Mouse (Mus musculus): ENCODE measurements around the gene Prrt2. TPM values are rescaled to one million over a fixed set of nuclear protein-coding genes. Genes with fewer than 3 reads are reported as not detected.

The Prrt2 gene
- polyA plus RNA-seq, 1 experiment from 2014 or later: 63.5 TPM

DNA sequence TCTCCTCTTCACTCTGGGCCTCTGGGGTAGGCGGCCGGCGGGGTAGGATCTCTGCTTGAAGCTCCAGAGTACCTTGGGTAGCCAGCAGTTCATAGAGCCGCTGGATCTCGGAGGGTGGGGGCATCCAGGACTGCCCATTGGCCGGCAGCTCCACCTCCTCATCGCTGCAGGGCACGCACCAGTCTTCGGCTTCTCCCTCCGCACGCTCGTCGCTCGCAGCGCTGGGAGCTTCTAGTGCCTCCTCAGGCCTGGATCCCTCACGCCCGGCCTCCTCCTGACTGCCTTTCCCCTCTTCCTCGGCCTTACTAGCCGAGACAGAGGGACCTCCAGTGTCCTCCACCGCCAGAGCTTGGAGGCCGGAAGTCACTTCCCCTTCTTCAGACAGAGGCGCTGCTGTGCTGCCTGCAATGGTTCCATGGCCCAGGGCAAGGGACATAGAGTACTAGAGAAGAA, 4.5 kb downstream of the Prrt2 start:
- WGBS: 0% methylated on average over 22 of the region's 22 CpGs
- peaks cover 44% of the 10 kb centered on the region for H3K4me1 ChIP-seq (ENCODE audit: control insufficient read depth, insufficient read depth, low read length)
- peak overlapping the region; percentile 83 for H3K9ac ChIP-seq (replicated peaks; ENCODE audit: low read depth, low read length)
- peaks cover 2% of the 10 kb centered on the region; the same call in 1 of the 2 replicates for H3K36me3 ChIP-seq (ENCODE audit: control insufficient read depth, insufficient read depth, low read length)
- no peaks in the 10 kb centered on the region for H3K9me3 ChIP-seq (ENCODE audit: control insufficient read depth, low read length)
- no peaks in the 10 kb centered on the region for H3K27me3 ChIP-seq (ENCODE audit: control insufficient read depth, insufficient read depth, low read length)
- peak overlapping the region; percentile 70 for H3K4me3 ChIP-seq (ENCODE audit: low read depth, low read length)
- H3K27ac ChIP-seq (ENCODE audit: low read depth, low read length): peak overlapping the region; percentile 94
- peak overlapping the region; percentile 98 for H3K4me2 ChIP-seq (ENCODE audit: low read depth, low read length)
- ATAC-seq (ENCODE audit: low read depth): peak; percentile 52

DNA sequence TGATC, 4.7 kb downstream of the Prrt2 start, which contains the start of gene Pagr1b:
Gene Pagr1b (minus strand): TSS at position 4 of the 5 bp plus-strand sequence.
- Histone ChIP-seq H3K27me3 (ENCODE audit: control insufficient read depth, insufficient read depth, low read length) (no peaks in the 10 kb centered on the region), H3K4me2 (ENCODE audit: low read depth, low read length) (peak within 1 kb of the TSS; percentile 98), H3K4me3 (ENCODE audit: low read depth, low read length) (peak within 1 kb of the TSS; percentile 70), H3K9me3 (ENCODE audit: control insufficient read depth, low read length) (no peaks in the 10 kb centered on the region), H3K36me3 (ENCODE audit: control insufficient read depth, insufficient read depth, low read length) (peaks cover 2% of the 10 kb centered on the region; the same call in 1 of the 2 replicates), H3K4me1 (ENCODE audit: control insufficient read depth, insufficient read depth, low read length) (peaks cover 42% of the 10 kb centered on the region), H3K27ac (ENCODE audit: low read depth, low read length) (peak within 1 kb of the TSS; percentile 94), H3K9ac (replicated peaks; ENCODE audit: low read depth, low read length) (peak within 1 kb of the TSS; percentile 83)
- ATAC-seq (ENCODE audit: low read depth): no peak

DNA sequence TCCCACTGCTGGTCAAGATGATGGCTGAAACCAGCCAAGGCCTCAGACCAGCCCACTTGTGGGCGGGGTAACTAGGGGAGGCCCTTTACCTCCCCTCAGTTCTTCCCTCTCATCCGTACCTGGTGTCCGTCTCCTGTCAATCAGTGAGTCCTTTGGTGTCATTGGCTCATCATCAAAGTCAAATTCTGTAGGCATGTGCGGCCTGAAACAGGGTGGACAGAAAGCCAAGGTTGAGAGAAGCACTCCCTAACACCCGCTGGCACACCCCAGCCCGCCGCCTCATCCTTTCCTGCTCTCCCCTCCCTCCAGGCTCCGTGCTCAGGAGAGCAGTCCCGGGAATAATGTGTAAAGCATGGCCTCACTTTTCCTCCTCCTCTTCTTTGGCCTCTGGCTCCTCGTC, 4.9 kb downstream of the Prrt2 start:
- no peaks in the 10 kb centered on the region for H3K9me3 ChIP-seq (ENCODE audit: control insufficient read depth, low read length)
- 2% methylated on average over 10 of the region's 10 CpGs for whole genome bisulfite sequencing
- H3K36me3 ChIP-seq (ENCODE audit: control insufficient read depth, insufficient read depth, low read length): peaks cover 2% of the 10 kb centered on the region; the same call in 1 of the 2 replicates
- H3K9ac ChIP-seq (replicated peaks; ENCODE audit: low read depth, low read length): peak overlapping the region; percentile 83
- H3K27me3 ChIP-seq (ENCODE audit: control insufficient read depth, insufficient read depth, low read length): no peaks in the 10 kb centered on the region
- ATAC-seq (ENCODE audit: low read depth): peak; percentile 5; the same call in 1 of the 2 replicates
- peak overlapping the region; percentile 70 for H3K4me3 ChIP-seq (ENCODE audit: low read depth, low read length)
- H3K4me2 ChIP-seq (ENCODE audit: low read depth, low read length): peak overlapping the region; percentile 98
- peak overlapping the region; percentile 94 for H3K27ac ChIP-seq (ENCODE audit: low read depth, low read length)
- H3K4me1 ChIP-seq (ENCODE audit: control insufficient read depth, insufficient read depth, low read length): peaks cover 40% of the 10 kb centered on the region

GRCm38 (mm10) chr7:127014993-127015392, 6.0 kb downstream of the Prrt2 start:
- Histone ChIP-seq H3K4me2 (ENCODE audit: low read depth, low read length) (peak overlapping the region; percentile 98; the same call in 1 of the 2 replicates), H3K27ac (ENCODE audit: low read depth, low read length) (no peak overlapping the region), H3K4me1 (ENCODE audit: control insufficient read depth, insufficient read depth, low read length) (peaks cover 30% of the 10 kb centered on the region), H3K9ac (replicated peaks; ENCODE audit: low read depth, low read length) (no peak overlapping the region), H3K36me3 (ENCODE audit: control insufficient read depth, insufficient read depth, low read length) (peaks cover 2% of the 10 kb centered on the region; the same call in 1 of the 2 replicates), H3K27me3 (ENCODE audit: control insufficient read depth, insufficient read depth, low read length) (no peaks in the 10 kb centered on the region), H3K4me3 (ENCODE audit: low read depth, low read length) (no peak overlapping the region; the same call in 1 of the 2 replicates), H3K9me3 (ENCODE audit: control insufficient read depth, low read length) (no peaks in the 10 kb centered on the region)
- 95% methylated on average over 12 of the region's 12 CpGs for WGBS
- no peak for ATAC-seq (ENCODE audit: low read depth)

GRCm38 (mm10) chr7:127014320-127014719, 6.7 kb downstream of the Prrt2 start, which contains the start of gene Mvp:
Mvp (minus strand) TSS chr7:127014621.
- Histone ChIP-seq H3K9me3 (ENCODE audit: control insufficient read depth, low read length) (no peaks in the 10 kb centered on the region), H3K9ac (replicated peaks; ENCODE audit: low read depth, low read length) (no peak within 1 kb of the TSS; the same call in 1 of the 2 replicates), H3K27me3 (ENCODE audit: control insufficient read depth, insufficient read depth, low read length) (no peaks in the 10 kb centered on the region), H3K4me2 (ENCODE audit: low read depth, low read length) (peak within 1 kb of the TSS; percentile 98), H3K4me1 (ENCODE audit: control insufficient read depth, insufficient read depth, low read length) (peaks cover 24% of the 10 kb centered on the region), H3K36me3 (ENCODE audit: control insufficient read depth, insufficient read depth, low read length) (peaks cover 2% of the 10 kb centered on the region; the same call in 1 of the 2 replicates), H3K27ac (ENCODE audit: low read depth, low read length) (no peak within 1 kb of the TSS), H3K4me3 (ENCODE audit: low read depth, low read length) (peak within 1 kb of the TSS; percentile 70)
- 62% methylated on average over 11 of the region's 11 CpGs for WGBS
- ATAC-seq (ENCODE audit: low read depth): no peak

DNA sequence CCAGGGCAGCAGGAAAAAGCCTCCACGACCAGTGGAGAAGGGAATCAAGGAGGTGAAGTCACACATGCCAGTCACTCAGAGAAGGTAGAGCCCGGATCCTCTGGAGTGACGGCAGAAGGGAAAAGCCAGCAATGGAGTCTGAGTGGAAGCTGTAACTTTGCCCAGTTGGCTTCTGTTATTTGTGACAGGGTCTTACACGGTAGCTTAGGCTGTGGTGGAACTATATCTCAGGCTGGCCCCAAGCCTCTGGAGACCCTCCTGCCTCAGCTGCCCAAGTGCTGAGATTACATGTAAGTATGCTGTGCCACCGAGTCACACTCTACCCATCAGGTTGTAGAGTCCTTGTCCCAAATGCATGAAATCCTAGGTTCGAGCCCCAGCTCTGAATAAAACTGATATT, 7.6 kb downstream of the Prrt2 start:
- H3K36me3 ChIP-seq (ENCODE audit: control insufficient read depth, insufficient read depth, low read length): peaks cover 2% of the 10 kb centered on the region; the same call in 1 of the 2 replicates
- no peak for ATAC-seq (ENCODE audit: low read depth)
- WGBS: 95% methylated on average over 6 of the region's 6 CpGs
- no peak overlapping the region for H3K4me2 ChIP-seq (ENCODE audit: low read depth, low read length)
- no peaks in the 10 kb centered on the region for H3K27me3 ChIP-seq (ENCODE audit: control insufficient read depth, insufficient read depth, low read length)
- peaks cover 22% of the 10 kb centered on the region for H3K4me1 ChIP-seq (ENCODE audit: control insufficient read depth, insufficient read depth, low read length)
- H3K4me3 ChIP-seq (ENCODE audit: low read depth, low read length): no peak overlapping the region
- H3K9ac ChIP-seq (replicated peaks; ENCODE audit: low read depth, low read length): no peak overlapping the region
- H3K27ac ChIP-seq (ENCODE audit: low read depth, low read length): no peak overlapping the region
- H3K9me3 ChIP-seq (ENCODE audit: control insufficient read depth, low read length): no peaks in the 10 kb centered on the region

GRCm38 (mm10) chr7:127012845-127013244, 8.2 kb downstream of the Prrt2 start:
- H3K27me3 ChIP-seq (ENCODE audit: control insufficient read depth, insufficient read depth, low read length): no peaks in the 10 kb centered on the region
- peaks cover 19% of the 10 kb centered on the region for H3K4me1 ChIP-seq (ENCODE audit: control insufficient read depth, insufficient read depth, low read length)
- peaks cover 2% of the 10 kb centered on the region; the same call in 1 of the 2 replicates for H3K36me3 ChIP-seq (ENCODE audit: control insufficient read depth, insufficient read depth, low read length)
- no peak overlapping the region for H3K4me3 ChIP-seq (ENCODE audit: low read depth, low read length)
- H3K9ac ChIP-seq (replicated peaks; ENCODE audit: low read depth, low read length): no peak overlapping the region
- H3K4me2 ChIP-seq (ENCODE audit: low read depth, low read length): no peak overlapping the region
- no peak overlapping the region for H3K27ac ChIP-seq (ENCODE audit: low read depth, low read length)
- ATAC-seq (ENCODE audit: low read depth): no peak
- WGBS: 95% methylated on average over 10 of the region's 10 CpGs
- no peaks in the 10 kb centered on the region for H3K9me3 ChIP-seq (ENCODE audit: control insufficient read depth, low read length)

- no peak overlapping the region for H3K4me2 ChIP-seq (ENCODE audit: low read depth, low read length)
- H3K27ac ChIP-seq (ENCODE audit: low read depth, low read length): no peak overlapping the region
- no peak overlapping the region for H3K4me3 ChIP-seq (ENCODE audit: low read depth, low read length)
- no peaks in the 10 kb centered on the region for H3K9me3 ChIP-seq (ENCODE audit: control insufficient read depth, low read length)
- H3K27me3 ChIP-seq (ENCODE audit: control insufficient read depth, insufficient read depth, low read length): no peaks in the 10 kb centered on the region
- WGBS: 92% methylated on average over 6 of the region's 6 CpGs
- peaks cover 2% of the 10 kb centered on the region; the same call in 1 of the 2 replicates for H3K36me3 ChIP-seq (ENCODE audit: control insufficient read depth, insufficient read depth, low read length)
- ATAC-seq (ENCODE audit: low read depth): no peak
- H3K9ac ChIP-seq (replicated peaks; ENCODE audit: low read depth, low read length): no peak overlapping the region
- peaks cover 16% of the 10 kb centered on the region for H3K4me1 ChIP-seq (ENCODE audit: control insufficient read depth, insufficient read depth, low read length)
Measured at GRCm38 (mm10) chr7:127012374-127012773, 8.6 kb downstream of the Prrt2 start.

DNA sequence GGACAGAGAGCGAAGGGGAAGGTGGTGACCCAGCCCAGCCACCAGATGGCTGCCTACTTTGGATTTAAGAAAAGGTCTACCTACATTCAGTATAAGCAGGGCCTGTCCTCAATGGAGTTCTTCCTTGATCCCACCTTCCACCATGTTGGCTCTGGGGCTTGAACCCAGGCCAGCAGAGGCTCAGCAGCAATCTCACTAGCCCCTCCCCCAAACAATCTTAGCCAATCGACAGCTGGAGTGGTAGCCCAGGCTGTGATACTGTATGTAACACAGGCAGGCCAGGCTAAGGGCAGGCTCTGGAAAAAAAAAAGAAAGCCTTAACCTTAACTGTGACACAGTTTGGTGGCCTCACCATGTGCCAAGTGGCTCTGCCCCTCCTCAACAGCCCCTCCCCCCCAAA, 9.3 kb downstream of the Prrt2 start:
- no peak for ATAC-seq (ENCODE audit: low read depth)

More for the DNA sequence above, 9.3 kb downstream of the Prrt2 start:
- peaks cover 16% of the 10 kb centered on the region for H3K4me1 ChIP-seq (ENCODE audit: control insufficient read depth, insufficient read depth, low read length)
- no peak overlapping the region for H3K9ac ChIP-seq (replicated peaks; ENCODE audit: low read depth, low read length)
- H3K36me3 ChIP-seq (ENCODE audit: control insufficient read depth, insufficient read depth, low read length): peaks cover 2% of the 10 kb centered on the region; the same call in 1 of the 2 replicates
- no peaks in the 10 kb centered on the region for H3K9me3 ChIP-seq (ENCODE audit: control insufficient read depth, low read length)
- WGBS: 83% methylated on average over 2 of the region's 2 CpGs
- no peaks in the 10 kb centered on the region for H3K27me3 ChIP-seq (ENCODE audit: control insufficient read depth, insufficient read depth, low read length)
- H3K27ac ChIP-seq (ENCODE audit: low read depth, low read length): no peak overlapping the region
- H3K4me2 ChIP-seq (ENCODE audit: low read depth, low read length): no peak overlapping the region
- H3K4me3 ChIP-seq (ENCODE audit: low read depth, low read length): no peak overlapping the region

Measured in neural tube, embryonic 14.5 days (tissue).